Mouse (Mus musculus): ENCODE results near the gene Rbms3.

DNA sequence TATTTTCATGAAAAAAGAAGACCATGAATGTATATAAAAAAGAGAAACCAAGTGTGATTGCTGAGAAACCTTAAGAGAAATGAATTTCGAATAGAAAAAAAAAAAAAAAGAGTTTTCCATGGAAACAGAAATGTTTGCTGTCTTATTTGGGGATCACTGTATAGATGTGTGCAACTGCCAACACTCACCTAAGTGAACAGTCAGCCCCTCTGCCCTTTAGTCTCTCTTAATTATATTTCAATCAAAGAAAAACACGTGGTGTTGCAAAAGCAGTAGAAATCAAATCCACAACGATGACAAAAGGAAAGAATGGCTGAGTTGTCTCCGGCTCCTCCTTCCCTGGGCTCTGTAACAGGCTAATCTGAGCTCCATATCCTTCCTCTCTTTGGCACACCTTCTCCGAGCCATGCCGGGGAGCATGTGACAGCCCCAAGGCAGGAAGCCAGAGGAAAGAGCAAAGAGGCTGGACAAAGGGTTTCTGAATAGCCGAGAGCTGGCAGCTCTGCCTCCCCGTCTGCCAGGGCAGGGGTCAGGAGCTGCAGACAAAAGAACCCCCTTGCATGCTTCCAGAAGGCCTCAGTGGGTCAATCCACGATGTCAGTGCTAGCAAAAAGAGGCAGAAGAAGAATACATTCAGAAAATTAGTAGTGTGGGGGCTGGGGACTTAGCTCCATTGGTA, 272.8 kb downstream of the Rbms3 start:
- TF ChIP-seq CTCF (IDR thresholded peaks at IDR 0.05; ENCODE audit: low read depth, low read length) (no peak), POLR2A (IDR thresholded peaks at IDR 0.05; ENCODE audit: extremely low read depth, insufficient read depth, low read length) (no peak)

Measured in liver, adult 2 months (tissue).